Mouse (Mus musculus): ENCODE data around the gene Gm14862.

Gene Gm14862

DNA sequence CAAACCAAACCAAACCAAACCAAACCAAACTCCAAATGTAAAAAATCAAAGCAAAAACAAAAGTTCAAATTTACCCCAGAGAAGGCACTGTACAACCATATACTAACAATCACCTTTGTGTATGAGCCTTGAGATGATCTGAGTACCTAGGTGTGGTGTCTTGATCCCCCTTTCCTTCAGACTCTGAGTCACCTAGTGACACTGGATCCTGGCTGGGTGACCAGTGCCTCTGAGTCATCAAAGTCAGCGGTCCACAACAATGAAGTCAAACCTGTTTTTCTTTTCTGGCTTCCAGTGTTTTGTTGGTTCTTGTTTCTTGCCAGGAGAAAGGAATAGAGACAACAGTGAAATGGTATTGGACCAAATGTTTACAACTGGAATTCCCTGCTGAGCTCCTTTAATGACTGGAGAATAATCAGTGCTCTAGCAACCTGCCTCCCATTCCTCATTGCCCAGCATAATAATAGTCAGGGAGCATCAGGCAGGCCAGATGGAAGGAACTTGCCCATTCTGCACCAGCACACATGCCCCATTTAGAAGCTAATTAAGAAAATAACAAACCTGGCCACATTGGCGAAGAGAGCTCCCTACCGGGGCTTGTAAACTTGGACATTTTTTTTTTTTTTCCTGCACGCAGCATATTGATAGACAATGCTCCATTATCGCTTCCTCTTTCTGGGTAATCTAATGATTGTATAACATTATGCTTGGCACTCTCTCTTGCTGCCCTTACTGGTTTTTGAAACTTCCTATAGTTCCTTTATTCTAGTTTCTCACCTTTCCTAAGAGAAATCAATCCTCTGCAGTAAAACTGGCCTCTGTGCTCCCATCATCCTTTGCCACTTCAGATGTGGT is 15.7 kb downstream of the Gm14862 start:
- CTCF ChIA-PET, result no interaction called here
- POLR2A ChIA-PET, result no interaction called here

DNA sequence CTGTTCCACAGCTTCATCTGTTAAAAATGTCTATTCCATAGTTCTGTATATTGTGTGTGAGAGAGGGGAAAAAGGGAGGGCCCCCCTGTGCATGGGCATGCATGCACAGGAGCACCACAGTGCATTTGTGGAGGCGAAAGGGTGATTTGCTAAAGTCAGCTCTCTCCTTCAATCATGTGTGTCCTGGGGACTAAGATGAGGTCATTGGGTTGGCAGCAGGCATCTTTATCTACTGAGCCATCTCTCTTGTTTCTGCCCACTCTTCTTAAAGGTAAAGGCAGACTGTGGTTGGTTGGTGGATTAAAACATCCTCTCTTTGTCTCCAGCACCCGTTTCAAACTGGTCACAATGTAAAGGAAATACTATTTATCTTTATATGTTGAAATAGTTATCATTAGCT is 29.6 kb downstream of the Gm14862 start:
- CTCF ChIA-PET, result no interaction called here
- POLR2A ChIA-PET, result no interaction called here

DNA sequence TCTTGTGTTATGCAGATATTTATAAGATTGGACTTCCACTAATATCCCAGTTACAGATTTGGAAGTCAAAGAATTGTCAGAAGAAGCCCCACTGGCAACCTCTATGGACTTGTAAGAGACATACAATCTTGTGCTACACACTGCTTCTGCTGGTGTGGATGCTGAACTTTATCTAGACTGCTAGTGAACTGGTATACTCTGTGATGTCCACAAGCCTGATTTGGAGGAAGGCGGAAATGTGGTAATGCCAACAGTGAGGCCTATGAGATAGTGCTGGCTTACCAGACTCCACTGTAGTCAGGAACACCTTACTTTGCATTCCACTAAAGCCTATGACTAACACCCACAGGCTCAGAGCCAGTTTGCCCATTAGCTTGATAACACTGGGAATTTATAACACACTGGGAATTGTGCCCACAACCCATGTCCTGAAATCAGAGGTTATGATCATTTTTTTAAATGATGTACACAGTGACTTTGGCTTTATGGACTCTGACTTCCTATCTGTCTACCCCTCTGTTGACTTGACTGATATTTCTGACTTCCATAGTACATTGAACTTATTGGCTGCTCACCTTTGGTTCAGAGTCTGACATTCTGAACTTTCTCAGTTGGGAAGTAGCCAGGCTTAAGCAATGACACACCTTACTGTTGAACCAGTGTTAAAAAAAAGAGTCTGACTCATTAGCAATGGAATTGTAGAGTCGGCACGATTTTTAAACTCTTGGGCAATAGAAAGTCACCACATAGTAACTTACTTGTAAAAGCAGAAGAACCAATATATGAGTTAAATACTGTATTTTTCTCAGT is 34.1 kb downstream of the Gm14862 start:
- CTCF ChIA-PET, result no interaction called here

DNA sequence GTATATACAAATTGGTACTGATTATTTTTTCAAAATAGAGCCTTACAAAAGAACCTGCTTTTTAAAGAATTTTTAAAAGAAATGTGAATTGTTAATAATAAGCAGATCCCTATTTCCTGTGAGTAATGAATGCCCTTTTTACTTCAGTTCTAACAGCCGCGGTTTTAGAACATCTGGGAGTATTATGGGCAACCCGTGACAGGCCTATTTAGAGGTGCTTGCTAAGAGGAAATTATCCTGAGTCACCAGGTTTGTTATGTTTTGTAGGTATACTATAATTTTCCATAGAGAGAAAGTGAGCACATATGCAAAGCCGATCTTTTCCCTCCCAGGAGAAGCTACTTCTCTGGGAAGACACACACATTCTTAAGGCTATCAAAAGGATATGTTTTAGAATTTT is 35.0 kb downstream of the Gm14862 start:
- ChIA-PET CTCF (no interaction called here), POLR2A (no interaction called here)

More for the DNA sequence above, 34.1 kb downstream of the Gm14862 start:
- POLR2A ChIA-PET, result no interaction called here

DNA sequence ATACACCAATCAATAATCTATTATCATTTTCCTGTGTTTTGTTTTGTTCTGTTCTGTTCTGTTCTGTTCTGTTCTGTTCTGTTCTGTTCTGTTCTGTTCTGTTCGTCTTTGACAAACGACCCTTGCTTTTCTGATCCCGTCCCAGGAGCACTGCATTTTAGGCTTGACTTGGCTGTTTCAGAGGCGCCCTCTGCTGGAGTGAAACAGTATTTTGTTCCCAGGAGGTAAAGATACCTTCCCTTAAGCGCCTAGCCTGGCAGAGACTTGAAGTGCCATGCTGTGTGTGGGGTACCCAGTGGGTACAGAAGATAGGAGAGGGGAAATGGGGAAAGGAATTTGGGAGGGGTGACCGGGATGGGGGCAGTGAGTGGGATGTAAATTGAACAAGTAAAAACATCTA is 35.5 kb downstream of the Gm14862 start:
- ChIA-PET CTCF (no interaction called here), POLR2A (no interaction called here)

DNA sequence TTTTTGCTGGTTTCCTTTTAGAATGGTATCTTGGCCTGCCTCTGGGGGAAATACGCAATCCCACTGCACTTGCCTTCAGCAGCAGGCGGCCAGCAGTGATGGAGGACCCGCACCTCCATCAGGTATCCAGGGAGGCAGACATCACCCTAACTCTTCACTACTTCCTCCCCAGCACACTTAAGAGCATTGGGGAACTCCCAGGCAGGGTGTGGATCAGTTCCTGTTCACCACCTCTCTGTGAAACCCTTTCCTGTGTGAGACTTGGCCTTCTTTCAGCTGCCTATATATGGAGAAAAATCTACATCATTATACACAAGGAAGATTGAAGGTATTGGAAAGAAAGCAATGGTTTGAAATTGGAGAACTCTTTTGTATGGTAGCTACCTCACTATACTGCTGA is 37.1 kb downstream of the Gm14862 start:
- POLR2A ChIA-PET, result no interaction called here
- CTCF ChIA-PET, result no interaction called here

DNA sequence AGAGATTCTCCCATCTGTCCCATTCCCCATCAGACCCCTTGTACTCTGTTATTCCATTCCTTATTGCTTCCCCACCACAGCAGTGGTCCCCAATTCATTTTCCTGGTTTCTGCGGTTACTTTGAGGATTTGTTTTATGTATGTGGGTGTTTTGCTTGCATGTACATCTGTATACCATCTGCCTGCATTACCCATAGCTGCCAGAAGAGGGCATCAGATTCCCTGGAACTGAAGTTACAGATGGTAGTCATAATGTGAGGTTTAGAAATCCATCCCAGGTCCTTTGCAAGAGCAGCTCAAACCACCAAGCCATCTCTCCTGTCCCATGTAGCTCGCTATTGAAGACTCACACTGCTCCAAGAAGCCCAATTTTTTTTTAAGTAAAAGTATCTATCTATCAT is 40.5 kb downstream of the Gm14862 start:
- POLR2A ChIA-PET, result no interaction called here
- CTCF ChIA-PET, result interaction anchor here in 1 of 4 experiments (0.8 to 1.0 kb wide), 2 partner anchors 88 to 202 kb away, joined by 3 to 5 read pairs; no protein-coding TSS in a partner anchor

DNA sequence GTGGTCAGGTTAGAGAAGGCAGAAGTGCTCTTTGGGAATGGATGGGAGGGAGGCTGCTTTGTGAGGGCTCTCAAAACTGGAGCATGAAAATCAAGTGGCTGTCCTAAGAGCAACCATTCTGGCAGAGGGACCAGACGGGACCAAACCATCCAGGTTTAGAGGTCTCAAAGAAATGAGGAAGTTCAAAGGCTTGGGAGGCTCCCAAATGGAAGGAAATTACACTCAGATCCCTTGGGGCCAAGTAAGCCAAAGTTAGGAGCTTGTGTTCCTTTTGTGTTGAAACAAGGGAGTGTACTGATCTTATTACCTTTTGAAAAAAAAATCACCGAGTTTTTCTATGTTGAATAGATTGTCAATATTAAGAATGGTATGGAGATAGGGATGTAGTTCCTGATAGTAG is 51.6 kb downstream of the Gm14862 start:
- ChIA-PET POLR2A (no interaction called here), CTCF (no interaction called here)

DNA sequence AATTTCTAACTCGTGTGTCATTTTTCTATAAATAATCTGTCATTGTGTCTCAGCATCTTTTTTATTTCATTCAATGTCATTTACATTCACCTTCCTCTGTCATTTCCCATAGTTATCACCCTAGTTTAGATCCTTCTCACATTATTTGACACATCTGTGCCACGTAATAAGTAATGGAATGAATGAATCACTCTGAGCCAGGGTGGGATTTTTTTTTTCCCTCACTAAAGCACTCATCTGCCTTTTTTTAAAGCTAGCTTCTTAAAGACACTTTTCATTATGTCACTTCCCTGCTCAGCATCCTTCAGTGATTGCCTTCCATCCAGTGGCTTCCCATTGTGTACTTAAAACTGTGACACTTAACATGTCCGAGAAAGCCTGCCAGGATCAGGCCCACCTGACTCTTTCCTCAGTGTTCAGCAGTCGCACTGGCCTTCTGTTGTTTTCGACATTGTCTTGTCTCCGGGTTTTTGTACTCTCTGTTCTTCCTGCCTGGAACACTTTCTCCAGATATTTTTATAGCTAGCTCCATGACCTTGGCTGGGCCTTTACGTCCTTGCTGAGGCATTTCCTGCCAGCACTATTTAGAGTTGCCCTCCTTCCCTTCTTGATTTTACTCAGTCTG is 53.8 kb downstream of the Gm14862 start:
- CTCF ChIA-PET, result no interaction called here
- POLR2A ChIA-PET, result no interaction called here

DNA sequence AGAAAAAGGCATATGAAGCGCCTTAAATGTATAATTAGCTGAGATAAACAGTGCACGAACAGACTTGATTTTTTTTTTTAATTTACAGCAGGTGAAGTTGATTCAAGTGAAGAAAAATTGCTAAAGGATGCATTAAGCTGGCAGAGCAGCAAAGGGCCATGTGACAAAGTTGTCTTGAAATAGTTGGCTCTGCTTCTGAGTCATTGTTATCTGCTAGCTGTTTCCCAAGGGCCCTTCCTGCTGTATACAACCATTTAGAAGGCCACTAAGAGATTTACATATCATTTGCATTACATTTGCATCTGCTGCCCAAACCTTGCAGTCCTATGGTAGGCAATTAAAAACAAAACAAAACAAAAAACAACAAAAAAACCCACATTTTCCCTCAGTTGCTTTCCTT is 54.7 kb downstream of the Gm14862 start:
- CTCF ChIA-PET, result interaction anchor here in 1 of 4 experiments (0.6 kb wide), 1 partner anchor 19 kb away, joined by 4 read pairs; no protein-coding TSS in a partner anchor
- POLR2A ChIA-PET, result no interaction called here

Measured in embryonic stem cell, embryonic (primary cell).